Mouse (Mus musculus) adrenal gland, adult (tissue): ENCODE results near the gene Adam22.
"Not testable (repeated sequence)": the region's sequence is repeated elsewhere in the genome, so short reads cannot be mapped to it uniquely, and the experiment has no call there.

ENCODE experiments used
- DNase-seq, 2 experiments: peaks; one replicate each; pipeline ENCODE4 v3.0.0; 2022 to 2023; ENCODE audit warnings: low spot score in 1 of 2; ENCODE audit not compliant: inconsistent age in 2 of 2

Gene Adam22

GRCm38 (mm10) chr5:8327645-8328269 is 40.2 kb downstream of the Adam22 start:
- no peak for DNase-seq

- no peak for DNase-seq
Observed at GRCm38 (mm10) chr5:8326671-8327070, 41.3 kb downstream of the Adam22 start.

DNA sequence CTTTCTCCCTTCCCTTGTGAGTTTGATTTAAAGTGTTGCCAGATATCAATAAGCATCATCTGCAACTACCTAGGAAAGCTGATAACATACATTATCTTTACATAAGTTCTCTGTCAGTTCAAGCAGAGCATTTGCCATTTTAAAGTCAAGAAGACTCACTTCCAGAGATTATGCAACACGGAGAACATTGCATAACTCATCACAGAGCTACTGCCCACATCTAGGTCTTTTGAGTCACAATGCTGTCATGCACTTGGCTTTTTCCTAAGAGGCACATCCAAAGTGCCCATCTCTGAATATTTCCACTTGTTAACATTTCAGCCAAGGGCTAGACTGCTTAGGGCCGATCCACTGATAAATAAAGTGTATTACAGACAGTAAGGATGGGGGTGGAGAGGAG is 55.6 kb downstream of the Adam22 start:
- peak; percentile 8 to 75 for DNase-seq

- DNase-seq = no peak
Observed at GRCm38 (mm10) chr5:8310907-8311306, 57.1 kb downstream of the Adam22 start.

DNA sequence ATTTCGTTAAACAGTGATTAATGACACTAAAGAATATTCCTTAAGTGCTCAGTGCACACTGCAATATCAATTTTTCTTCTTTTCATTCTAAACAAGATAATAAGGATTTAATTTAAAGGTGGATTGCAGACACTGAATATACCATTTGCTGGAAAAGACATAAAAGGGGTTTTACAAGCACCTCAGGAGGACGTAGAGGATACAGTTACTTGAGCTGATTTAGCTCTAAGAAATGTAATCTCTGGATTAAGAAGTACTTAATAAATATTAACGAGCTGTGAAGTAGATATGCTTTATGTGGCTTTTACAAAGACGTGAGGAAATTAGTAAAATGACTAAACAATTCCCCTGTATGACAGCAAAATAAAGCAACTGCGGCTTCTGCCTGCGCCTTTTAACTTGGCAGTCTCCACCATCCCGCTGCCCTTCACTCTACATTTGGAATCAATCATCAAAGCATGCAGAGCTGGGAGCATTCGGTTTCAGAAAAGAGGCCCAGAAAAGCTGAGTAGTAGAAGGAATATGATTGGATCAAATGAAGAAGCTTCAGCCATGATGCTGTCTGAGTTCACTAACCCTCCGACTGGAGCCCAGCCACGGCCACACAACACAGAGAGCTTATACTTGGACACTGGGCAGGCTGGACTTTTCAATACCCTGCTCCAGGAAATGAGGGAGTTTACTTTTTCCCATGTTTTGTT is 70.1 kb downstream of the Adam22 start:
- DNase-seq = no peak

- DNase-seq = peak in 1 of 2 experiments; percentile 44
Observed at GRCm38 (mm10) chr5:8293287-8293686, 74.7 kb downstream of the Adam22 start.

DNA sequence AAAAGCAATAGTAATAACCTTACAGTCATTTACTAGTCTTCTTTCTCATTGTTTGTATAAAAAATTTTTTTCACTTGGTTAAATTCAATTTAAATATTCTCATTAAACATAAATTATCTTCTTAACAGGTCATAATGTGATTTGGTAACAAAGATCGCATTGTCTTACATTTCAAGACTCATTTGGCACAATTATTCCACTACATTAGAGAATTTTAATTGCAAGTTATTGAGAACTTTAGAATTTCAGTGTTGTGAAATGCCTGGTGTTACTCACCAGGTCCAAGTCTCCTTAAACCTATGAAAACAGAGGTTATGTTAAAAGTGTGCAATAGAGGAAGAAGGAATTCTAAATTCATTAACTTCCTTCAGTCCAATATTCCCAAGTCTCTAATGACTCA is 76.5 kb downstream of the Adam22 start:
- no peak for DNase-seq

DNA sequence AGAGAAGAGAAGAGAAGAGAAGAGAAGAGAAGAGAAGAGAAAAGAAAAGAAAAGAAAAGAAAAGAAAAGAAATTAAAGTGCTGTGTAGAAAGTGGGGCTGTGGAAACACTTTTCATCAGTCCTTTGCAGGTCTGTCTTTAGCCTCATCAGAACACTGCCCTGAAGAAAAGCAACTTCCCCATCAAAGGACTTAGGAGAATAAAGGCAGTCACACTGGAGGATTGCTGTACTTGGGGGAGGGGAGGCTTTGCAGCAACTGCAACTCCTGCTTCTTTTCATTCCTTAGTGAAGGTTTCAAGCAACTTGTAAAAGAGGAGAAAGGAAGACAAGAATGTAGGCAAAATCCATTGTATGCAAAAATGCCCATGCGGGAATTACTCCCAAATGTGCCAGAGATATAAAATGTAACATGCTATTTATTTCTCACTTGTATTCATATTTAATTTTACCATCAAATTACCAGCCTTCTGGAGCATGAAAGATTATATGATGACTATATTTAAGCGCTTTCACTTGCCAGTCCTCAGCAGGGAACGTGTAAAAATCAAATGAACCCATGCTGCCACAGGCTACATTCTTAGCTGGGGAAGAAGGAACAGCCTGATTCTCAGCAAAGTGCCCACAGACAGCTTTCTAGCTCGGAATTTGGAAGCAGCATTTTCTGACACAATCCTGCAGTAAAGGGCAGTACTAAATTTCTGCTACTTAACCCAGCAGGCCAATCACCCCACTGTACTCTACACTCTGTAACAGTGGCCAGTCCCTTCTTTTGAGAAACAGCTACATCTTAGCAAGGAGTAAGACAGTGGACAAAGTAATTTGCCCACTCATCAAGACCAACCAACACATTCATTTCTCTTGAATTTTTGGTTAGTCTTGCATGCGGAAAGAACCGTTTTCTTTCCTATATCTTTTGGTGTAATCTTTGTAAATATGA is 78.0 kb downstream of the Adam22 start:
- DNase-seq = no peak

- DNase-seq = no peak
Observed at GRCm38 (mm10) chr5:8284123-8284522, 83.8 kb downstream of the Adam22 start.

DNA sequence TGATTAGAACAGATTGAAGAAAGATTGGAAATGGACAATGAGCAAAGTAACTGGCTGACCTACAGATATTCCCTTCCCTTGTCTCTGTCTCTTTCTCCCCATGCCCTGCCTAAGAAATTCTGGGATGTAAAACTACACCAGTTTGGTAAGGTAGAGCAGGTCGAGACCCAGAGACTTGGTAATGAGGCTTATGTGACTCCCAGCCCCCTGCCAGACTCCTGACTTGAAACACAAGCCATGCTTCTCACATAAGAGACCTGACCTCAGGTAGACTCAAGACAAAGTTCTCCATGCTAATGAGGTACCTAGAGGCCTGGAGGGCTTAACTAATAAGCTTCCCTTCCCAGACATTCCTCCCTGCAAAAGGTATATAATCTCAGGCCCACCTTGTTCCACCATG is 91.8 kb downstream of the Adam22 start:
- no peak for DNase-seq

- no peak for DNase-seq
Observed at GRCm38 (mm10) chr5:8257366-8257765, 110.6 kb downstream of the Adam22 start.

DNA sequence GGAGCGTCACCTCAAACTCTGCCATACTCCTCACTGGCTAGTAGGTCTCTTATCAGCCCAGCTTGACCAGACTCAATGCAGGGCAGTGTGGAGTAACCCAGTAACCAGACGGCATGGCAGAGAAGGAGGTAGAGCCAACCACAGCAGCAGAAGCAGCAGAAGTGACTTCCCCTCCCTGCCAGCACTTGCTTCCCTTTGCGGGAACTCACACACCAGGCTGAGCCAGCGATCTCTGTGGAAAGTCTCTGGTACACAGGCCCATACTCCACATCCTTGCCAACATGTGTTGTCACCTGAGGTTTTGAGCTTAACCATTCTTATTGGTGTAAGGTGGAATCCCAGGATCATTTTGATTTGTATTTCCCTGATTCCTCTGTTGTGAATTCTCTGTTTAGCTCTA is 111.5 kb downstream of the Adam22 start:
- DNase-seq = no peak

- no peak for DNase-seq
Observed at GRCm38 (mm10) chr5:8244696-8245095, 123.3 kb downstream of the Adam22 start.

GRCm38 (mm10) chr5:8243064-8243615 is 124.8 kb downstream of the Adam22 start:
- DNase-seq = no peak

GRCm38 (mm10) chr5:8242660-8243059 is 125.3 kb downstream of the Adam22 start:
- DNase-seq = no peak

DNA sequence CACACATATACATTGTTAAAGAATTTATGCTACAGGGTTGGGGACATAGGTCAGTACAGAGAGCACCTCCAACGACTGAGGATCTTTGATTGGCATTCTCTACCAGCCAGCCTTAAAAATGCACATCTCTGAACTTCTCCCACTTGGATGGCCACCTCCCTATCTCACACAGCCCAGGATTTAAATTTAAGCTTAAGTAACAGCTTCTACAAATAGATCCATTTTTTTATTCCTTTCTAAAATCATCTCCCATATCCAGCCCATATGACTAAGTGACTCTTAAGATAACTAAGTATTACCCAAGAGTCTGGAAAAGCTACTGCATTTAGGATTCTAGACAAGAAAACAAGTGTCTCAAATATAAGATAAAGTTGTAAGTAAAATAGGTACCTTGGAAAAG is 140.9 kb downstream of the Adam22 start:
- no peak for DNase-seq

DNA sequence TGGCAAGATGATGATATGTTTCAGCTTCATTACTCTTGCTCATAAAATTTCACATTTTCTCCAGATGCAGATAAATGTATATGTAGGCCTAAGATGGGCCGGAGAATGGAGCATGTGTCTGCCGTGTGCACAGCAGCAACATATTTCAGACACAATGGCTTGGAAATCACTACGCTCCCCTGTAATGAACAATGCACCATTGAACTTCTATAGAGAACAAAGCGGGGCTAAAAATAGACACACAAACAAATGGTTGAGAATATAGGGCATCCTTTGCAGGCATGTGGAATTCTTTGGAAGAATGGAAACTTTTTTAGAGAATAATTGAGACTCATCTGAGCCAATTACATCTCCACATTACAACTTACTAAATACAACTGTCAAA is 143.6 kb downstream of the Adam22 start:
- no peak for DNase-seq

DNA sequence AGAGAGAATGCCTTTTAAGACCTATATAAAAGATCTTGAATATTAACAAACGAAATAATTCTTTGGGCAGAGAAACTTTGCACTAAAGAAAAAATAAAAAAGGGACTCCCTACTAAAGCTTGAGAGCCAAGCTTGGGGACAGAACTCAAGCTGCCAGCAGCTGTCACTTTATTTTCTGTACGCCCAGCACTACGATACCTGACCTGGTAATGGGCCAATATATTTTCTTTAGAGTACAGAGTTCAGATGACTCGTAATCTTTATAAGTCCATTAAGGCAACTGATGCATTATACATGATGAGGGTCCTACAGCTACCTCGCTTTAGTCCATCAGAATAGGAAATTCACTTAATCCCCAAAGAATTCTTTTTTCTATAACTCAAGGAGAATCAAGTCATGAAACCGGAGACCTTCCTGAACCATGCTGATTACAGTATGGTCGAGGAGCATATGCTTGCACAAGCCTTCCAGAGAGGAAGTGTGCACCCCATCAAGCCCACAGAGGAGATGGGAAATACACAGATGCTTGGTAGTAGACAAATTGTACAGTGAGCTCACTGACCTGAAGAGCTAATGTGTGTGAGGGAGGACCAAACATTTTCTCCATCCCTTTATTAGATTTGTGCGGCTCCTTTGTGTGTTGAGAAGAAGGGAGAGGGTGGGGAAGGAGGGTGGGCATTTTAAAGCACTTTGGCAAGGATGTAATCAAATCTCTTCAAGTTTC is 144.2 kb downstream of the Adam22 start:
- DNase-seq = no peak

DNA sequence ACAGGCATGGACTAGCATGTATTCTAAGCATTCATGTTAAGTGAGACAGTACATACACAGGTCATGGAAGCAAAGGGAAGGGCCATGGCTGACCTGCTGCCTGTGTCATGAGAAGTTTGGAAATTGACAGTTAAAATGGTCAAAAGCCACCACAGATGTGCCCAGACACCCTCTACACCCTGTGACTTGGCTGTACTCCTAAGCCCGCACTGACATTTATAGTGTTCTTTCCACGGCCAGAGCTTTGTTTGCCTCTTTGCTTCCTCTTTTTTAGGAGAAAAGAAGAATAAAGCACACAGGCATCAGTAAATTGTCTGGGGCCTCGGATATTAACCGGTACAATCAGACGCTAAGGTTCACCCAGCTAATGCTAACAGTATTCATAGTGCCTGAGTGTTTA is 146.3 kb downstream of the Adam22 start:
- DNase-seq = no peak

DNA sequence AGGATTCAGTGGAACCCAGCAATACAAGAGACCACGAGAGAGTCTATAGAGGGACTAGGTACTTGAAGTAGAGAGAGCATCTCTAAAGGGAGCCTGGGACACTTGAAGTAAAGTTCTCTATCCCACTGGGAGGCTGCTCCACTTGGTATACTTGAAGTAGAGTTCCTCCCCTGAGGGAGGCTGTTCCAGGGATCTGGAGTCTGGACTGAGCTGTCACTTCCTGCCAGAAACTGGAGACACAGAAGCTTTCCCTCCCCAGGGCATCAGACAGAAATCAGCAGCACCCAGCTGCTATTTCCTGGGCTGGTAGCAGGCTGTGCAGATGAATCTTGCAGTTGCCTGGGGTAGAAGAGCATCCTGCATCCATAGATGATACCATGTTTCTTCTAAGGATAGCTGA is 152.1 kb downstream of the Adam22 start:
- no peak for DNase-seq

DNA sequence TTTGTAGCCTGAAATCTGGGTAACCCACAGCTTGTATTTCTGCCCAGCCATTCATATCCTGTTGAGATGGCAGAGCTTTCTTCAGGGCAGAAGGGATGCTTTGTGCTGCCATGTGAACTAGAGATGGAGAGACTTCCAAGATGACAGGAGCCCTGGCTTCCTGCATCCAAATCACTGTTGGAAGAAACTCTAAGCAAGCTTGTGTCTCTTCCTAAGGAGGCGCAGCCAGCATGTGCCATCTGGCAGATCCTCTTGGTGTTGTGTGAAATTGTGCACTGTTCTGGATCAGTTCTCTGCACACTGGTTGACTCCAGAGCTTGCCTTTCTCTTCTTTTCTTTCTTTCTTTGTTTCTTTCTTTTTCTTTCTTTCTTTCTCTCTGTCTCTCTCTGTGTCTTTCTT is 183.0 kb downstream of the Adam22 start:
- not testable (repeated sequence) for DNase-seq
